Mouse (Mus musculus) thymus, postnatal 4 days (tissue): ENCODE measurements at regions not wholly inside any gene's neighbourhood (a gene's known extent, or its start where the extent isn't known, plus 50 kb on each side); places are given as distances from the start of the nearest gene placed in this dataset.

Experiments
- DNase-seq: peaks from one replicate; pipeline ENCODE4 v3.0.0; 2021

- DNase-seq, result no peak
These were observed 445.9 kb upstream of the Etaa1 start for GRCm38 (mm10) chr11:18399561-18399960.

DNA sequence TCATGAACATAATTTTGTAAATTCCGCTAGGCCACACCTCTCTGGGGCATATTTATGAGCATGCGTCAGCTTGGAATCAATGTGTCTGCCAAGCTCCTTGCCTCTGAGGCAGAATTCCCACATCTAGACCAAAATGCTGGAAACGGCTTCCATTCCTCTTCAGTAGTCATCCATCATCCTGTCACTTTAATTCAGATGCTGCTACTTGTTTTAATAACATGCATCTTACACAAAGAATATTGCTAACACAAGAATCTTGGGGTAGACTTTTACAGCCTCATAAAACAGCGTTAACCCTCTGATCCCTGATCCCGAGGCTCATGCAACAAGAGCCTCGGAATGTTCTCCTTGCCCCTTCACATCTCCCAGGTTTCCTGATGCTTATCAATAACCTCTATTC lies 442.7 kb upstream of the Etaa1 start:
- no peak for DNase-seq

- no peak for DNase-seq
These were observed 442.0 kb upstream of the Etaa1 start for GRCm38 (mm10) chr11:18395631-18396030.

GRCm38 (mm10) chr11:18372813-18373332 lies 419.2 kb upstream of the Etaa1 start:
- no peak for DNase-seq

GRCm38 (mm10) chr11:18371304-18371703 lies 417.6 kb upstream of the Etaa1 start:
- DNase-seq, result no peak

DNA sequence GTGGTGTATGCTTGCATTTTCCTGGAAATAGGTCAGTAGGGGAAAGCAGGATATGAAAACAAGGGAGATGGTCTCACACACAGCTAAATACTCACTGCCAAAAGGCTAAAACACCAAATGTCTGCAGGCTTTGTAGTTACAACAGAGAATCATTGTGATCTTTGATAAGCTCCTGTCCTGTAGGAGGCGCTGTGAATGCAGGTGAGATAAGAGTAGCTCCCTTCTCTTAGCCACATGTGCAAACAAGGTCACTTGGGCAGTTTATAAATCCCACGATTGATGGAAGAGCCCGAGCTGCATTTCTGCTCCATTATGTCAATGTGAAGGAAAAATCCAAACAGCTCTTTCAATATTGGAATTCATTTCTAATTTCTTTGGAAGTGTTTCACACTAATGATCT lies 417.2 kb upstream of the Etaa1 start:
- peak; percentile 5 for DNase-seq

DNA sequence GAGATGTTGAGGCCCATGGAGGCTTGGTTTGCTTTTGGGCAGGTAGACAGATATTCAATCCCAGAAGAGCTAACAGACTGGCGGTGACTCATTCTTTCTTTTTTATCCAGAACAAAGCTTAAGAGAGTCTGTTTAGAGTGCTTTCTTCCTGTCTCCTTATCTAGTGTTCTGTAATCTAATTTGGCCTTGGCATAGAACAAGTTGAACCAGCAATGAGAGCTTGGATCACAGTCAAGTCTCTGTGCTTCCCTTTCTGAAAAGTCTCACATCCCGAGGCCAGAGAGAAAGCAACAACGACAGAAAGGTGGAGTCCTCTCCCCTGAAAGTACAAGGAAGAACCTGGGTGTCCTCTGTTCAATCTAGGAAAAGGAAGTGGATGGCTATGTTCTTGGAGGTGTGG lies 401.2 kb upstream of the Etaa1 start:
- no peak for DNase-seq

- DNase-seq, result no peak
These were observed 400.5 kb upstream of the Etaa1 start for GRCm38 (mm10) chr11:18354156-18354555.

- no peak for DNase-seq
These were observed 394.2 kb upstream of the Etaa1 start for GRCm38 (mm10) chr11:18347841-18348240.

- DNase-seq, result no peak
These were observed 360.0 kb upstream of the Etaa1 start for GRCm38 (mm10) chr11:18313510-18314301.

- no peak for DNase-seq
These were observed 342.8 kb upstream of the Etaa1 start for GRCm38 (mm10) chr11:18296194-18297125.

GRCm38 (mm10) chr11:18278585-18279136 lies 325.0 kb upstream of the Etaa1 start:
- DNase-seq, result no peak

DNA sequence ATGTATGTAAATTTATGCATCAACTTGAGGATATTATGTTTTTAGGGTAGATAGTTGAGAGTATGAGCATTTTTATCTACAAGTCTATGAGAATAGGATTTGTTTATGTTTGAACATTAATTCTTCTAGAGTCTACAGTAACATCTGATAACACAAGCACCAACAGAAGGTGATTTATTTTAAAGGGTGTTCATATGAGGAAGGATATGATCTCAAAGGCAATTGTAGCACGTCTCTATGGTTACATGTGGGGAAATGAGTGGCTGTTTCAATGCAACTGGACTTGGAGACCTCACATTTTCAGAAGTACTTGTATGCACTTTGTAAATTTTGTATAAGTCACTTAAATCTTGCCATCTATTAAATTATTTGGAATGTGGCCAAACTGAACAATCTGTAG lies 318.7 kb upstream of the Etaa1 start:
- DNase-seq, result no peak

GRCm38 (mm10) chr11:18266161-18266560 lies 312.5 kb upstream of the Etaa1 start:
- DNase-seq, result no peak

DNA sequence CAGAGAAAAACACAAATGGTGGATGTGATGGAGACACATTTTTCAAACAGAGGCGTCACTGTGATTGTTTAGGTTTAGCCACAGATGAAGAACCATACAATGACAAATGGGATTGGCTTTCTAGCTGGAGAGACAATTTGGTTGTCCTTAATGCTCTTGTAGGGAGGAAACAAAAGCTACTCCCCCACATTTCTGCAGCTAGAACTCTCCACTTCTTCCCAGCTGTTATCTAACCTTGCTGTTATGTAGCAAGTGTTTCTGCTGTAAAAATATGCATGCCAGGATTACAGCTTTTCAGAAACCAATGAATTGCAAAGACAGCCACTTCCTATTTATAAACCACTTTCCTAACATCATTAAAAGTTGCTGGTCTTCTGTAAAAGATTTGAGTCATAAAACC lies 309.2 kb upstream of the Etaa1 start:
- DNase-seq, result no peak

DNA sequence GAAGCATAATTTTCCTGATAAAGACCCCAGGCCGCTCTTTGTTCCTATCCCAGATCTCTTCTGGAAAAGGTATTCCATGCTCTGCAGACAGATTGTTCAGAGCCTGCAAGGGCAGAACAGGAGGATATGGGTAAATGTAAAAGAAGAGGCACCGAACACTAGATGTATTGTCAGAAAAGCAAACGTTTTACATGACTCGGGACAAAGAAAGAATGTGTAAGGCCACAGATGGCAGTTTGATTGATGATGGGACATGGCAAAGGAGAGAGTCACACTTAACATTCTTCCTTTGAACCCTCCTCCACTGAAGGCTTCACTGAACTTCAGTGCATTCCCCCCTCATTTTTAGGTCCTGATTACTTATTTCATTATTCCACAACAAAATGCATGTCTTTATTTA lies 295.6 kb upstream of the Etaa1 start:
- DNase-seq, result no peak

DNA sequence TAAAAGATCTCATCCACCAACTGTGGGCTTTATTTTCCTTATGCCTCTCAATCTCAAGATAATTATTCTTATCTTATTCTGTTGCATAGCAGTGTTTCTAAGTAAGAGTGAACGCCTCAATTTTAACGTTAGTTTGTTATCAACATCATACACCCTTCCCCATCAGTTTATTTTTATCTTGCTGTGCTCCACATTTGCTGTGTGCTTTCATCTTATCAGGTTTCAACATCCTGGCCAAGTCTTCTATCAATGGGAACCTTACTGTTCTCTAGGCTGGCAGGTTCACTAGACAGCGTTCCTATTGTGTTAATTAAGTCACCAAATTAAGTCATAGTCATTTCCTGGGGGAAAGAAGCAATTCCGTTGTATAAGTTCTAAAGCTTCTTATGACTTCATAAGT lies 263.1 kb upstream of the Etaa1 start:
- no peak for DNase-seq

DNA sequence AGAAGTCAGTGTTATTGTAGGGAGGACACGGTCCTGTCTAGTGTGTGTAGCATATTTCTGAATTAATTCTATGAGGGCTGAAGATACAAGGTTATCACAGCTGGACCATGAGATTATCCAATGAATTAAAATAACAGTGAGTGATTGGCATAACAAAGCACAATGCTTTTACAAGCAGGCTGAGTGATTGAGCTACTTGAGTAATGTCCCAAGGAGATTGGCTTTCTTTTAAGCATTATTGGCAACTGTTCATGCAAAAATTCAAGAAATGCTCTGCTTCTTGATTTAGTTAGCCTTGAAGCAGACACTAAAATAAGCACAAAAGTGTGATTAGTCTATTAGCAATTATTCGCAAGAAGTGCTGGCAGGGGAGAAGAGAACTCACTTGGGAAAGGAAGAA lies 219.4 kb upstream of the Etaa1 start:
- DNase-seq, result no peak

DNA sequence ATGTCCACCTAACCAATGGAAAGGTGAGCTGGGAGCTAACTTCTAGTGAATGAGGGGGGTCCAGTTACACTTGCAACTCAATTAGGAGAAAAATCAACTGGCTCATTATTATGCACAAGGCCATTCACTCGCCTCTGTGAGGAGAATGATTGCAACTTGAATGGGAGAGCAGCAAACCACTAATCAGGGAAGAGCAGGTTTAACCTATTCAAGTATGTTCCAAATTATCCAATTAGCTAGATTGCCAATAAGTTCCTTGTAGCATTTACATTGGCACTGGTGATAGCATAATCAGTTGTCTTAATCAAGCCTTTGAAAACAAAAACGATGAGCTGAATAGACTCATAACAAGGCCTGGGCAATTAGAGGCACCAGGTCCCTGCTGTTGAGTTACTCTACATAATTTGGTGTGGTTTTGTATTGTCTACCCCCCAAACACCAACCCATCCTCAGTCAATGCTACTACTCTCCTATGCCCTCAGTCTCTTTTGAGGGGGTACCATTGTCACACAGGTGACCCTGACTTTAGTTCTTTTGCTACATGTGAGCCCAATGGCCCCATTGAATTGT lies 217.6 kb upstream of the Etaa1 start:
- DNase-seq, result no peak

DNA sequence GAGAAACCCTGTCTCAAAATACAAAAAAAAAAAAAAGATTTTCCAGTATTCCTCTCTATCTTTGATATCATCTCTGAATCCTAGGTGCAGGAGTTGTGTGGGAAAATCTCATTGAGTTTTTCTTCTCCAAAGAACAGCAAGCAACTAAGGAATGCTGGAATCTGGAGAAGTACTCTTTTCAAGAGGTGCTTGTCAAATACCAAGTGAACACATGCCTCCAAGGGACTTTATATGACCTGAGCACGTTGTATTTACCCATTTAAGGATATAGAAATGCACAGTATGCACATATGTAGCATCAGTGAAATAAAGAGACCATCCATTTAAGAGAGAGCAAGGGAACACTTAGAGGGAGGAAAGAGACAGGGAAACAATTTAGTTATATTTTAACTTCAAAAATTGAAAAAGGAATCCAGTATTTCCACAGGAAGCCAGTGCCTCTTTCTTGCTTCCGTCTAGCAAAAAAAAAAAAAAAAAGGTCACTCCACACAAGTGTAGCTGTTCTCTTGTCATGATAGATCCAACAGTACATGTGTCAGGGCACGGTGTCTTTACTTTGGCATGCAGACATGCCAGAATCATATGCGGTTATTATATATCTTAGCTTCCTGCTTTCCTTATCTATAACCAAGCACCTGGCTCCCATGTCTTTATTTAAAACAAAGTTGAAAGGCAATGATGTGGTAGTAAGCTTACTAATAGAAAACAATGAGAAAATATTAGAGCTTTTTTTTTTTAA lies 212.1 kb upstream of the Etaa1 start:
- DNase-seq, result no peak

DNA sequence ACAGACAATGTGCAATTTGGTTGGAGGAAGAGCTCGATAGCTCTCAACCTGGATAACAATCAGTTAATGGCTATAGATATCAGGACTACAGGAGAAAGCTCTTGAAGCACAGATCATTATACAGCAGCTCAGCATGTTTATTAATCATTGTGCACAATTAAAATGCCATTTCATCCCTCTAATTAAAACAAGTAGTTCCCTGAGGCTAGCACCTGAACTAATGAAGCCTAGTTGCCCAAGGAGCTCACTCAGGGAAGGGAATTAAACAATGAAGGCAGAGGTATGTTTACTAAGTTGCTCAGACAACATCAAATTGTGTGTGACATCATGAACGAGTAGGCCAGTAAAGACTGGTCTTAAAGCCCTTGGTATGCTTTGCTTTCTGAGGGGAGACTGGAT lies 210.3 kb upstream of the Etaa1 start:
- DNase-seq, result no peak
